Mouse (Mus musculus) left cerebral cortex, adult 2 months (tissue): ENCODE measurements around the gene Hivep3. TPM values are rescaled to one million over a fixed set of nuclear protein-coding genes. Genes with fewer than 3 reads are reported as not detected.

Experiments
- DNase-seq, 2 experiments: peaks; one replicate each; pipeline ENCODE4 v3.0.0; 2021 to 2022; ENCODE audit warnings: low spot score in 2 of 2, mixed read lengths in 1 of 2; ENCODE audit errors: extremely low spot score in 1 of 2
- H3K27ac ChIP-seq: fragments of 200-600 bp; 2 replicates; pipeline ENCODE4 v1.8.1; 2022
- H3K4me3 ChIP-seq: fragments of 200-600 bp; 2 replicates; pipeline ENCODE4 v1.8.1; 2022
- CTCF ChIP-seq: fragments of 200-600 bp; IDR thresholded peaks from 2 replicates; pipeline ENCODE4 v1.8.1; 2022; ENCODE audit warnings: antibody characterized with exemption, mild to moderate bottlenecking, moderate library complexity
- intact Hi-C: fragments of 180-260 bp; cut with DNase I; formaldehyde crosslinking; loops from one replicate; pipeline ENCODE4 v1.15.1; 2025
- total RNA-seq, 2 experiments: library from RNA; stranded (reverse); gene quantifications; 2 replicates each; pipeline ENCODE4 v1.2.3; 2021

Hivep3 gene
- total RNA-seq, 2 experiments from 2014 or later = 65.8 to 87.4 TPM

DNA sequence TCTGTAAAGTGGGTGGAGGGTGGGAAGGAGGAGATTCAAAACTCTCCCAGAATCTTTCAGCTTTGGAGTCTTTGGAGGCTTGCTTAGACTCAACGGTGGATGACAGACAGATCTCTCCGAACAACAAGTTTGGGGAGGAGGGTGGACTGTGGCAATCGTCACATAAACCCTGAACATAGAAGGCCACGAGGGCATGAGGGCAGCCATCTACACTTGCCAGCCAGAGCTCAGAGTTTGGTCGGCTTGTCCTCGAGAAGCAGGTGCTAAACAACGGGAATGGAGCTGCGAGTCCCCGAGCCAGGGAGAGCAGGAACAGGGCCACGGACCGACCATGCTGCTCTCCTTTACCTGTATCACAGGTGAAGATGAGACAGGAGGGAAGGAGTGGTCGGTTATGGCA is 242.2 kb downstream of the Hivep3 start:
- Histone ChIP-seq H3K27ac (no peak overlapping the region), H3K4me3 (no peak overlapping the region)
- DNase-seq = no peak
- intact Hi-C loops = no loop called here
- TF ChIP-seq CTCF = no peak

GRCm38 (mm10) chr4:119976428-119977168 is 243.0 kb downstream of the Hivep3 start:
- intact Hi-C loops = no loop called here
- Histone ChIP-seq H3K27ac (no peak overlapping the region), H3K4me3 (no peak overlapping the region)
- no peak for TF ChIP-seq CTCF
- DNase-seq = no peak

GRCm38 (mm10) chr4:119977817-119978491 is 244.4 kb downstream of the Hivep3 start:
- H3K27ac ChIP-seq = no peak overlapping the region
- no peak for TF ChIP-seq CTCF
- no peak for DNase-seq
- H3K4me3 ChIP-seq = no peak overlapping the region
- intact Hi-C loops = no loop called here

DNA sequence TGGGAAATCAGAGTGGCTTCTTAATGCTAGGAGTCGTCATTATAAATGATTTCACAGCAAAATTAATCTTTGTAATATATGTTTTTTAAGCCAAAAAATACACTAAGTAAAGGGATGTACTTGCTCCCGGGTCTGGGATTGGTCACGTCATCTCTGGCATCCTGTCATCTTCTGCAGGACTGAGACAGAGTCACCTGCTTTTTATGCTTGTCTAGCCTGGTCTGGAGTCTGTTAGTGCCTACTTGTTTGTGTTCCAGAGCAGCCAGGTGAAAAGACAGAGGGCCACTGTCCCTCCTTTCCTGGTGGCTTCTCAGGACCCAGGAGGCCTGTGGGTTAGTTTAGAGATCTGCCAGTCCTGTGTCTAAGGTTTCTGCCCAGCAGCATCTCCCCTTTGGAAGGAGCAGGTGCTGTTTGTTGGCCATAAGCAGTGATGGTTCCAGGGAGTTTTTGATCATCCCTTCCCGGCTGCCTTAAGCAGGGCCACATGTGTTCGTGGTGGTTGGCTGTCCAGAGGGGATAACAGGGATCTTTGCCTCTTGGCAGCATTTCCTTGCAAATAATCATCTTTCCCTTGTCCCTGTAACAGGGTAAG is 245.8 kb downstream of the Hivep3 start:
- no peak for TF ChIP-seq CTCF
- intact Hi-C loops = no loop called here
- 0 out of 2 replicates have a peak overlapping the region, but pooled peaks have one; percentile 1 for H3K27ac ChIP-seq
- no peak overlapping the region for H3K4me3 ChIP-seq
- DNase-seq = no peak

- TF ChIP-seq CTCF = no peak
These were observed 246.3 kb downstream of the Hivep3 start for GRCm38 (mm10) chr4:119979918-119980317.

DNA sequence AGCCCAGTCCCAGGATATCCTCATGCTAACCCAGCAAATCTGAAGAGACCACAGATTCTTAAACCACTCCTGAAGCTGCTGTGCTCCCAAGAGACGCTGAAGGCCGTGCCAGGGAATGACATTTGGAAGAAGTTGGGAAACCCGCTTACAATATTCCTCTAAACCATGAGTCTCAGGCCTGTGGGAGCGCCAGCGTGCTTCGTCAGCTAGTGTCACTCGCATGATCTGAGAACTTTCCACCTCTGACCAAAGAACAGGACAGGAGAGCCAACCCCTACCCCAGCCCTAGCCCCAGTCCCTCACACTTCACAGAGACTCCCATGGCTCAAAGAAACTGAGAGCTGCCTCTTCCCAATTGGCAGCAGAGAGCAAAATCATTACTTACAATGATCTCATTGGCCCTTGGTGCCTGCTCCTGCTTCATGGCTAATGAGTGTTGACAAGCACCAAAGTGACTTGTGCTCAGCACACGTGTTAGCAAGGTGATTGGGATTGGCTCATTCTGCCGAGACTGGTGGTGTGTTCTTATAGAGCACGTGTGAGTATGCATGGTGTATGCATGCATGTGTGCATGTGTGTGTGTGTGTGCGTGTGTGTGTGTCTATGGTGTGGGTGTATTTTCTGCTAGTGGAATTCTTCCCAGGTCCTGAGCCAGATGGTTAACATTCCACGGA is 247.6 kb downstream of the Hivep3 start:
- intact Hi-C loops = no loop called here
- TF ChIP-seq CTCF = no peak
- no peak for DNase-seq
- Histone ChIP-seq H3K4me3 (no peak overlapping the region), H3K27ac (peak overlapping the region; percentile 26; the same call in 1 of the 2 replicates)

More at GRCm38 (mm10) chr4:119979918-119980317, 246.3 kb downstream of the Hivep3 start:
- no peak for DNase-seq
- intact Hi-C loops = no loop called here
- Histone ChIP-seq H3K4me3 (no peak overlapping the region), H3K27ac (no peak overlapping the region)

DNA sequence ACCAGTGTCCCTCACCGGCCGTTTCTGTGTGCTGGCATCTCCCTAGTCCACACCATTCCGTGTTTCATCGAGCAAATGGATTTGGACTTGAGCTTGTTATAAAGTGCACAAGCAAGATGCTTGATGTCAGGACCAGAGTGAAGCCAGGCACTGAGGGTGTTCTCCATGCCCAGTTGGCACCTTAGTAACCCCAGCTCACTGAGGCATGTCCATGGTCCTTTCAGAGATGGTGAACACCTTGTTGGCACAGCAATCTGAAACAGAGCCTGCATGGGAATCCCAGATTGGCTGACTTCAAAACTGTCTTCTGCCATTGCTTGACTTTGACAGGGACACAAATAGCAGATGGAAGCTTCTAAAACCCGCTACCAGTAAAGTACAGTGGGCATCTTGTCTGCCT is 252.5 kb downstream of the Hivep3 start:
- H3K4me3 ChIP-seq = no peak overlapping the region
- no peak for TF ChIP-seq CTCF
- intact Hi-C loops = no loop called here
- peak overlapping the region; percentile 63 for H3K27ac ChIP-seq
- no peak for DNase-seq

DNA sequence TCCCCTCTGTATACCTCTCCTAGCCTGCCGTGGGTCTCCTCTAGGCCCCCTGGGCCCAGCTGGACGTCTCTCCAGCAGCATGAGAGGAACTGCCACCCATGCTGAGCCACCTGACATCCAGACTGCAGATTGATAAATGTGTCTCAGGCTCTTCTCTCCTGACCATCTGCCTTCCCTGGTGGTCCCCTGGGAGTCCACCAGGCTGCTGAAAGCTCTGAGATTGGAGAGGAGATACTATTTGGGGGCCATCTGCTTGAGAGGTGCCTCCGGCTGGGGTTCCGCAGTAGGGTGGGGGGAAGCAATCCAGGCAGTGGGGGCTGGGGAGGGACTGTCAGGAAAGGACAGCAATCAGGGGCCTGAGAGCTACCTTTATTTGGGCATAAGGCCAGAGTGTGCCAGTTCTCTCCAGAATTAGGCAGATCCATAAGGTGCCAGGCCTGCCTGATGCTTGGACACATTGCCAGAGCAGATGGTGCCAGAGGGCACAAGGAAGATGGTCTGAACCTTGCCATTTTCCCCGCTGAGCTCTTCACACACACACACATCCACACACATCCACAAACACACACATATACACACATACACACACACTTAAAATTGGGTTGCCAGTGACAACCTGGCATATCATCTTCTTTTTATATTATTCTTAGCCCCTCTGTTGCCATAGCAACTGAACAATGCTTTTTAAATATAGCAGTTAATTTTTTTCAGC is 253.2 kb downstream of the Hivep3 start:
- intact Hi-C loops = no loop called here
- no peak for TF ChIP-seq CTCF
- peak in 1 of 2 experiments; percentile 41 for DNase-seq

GRCm38 (mm10) chr4:119987376-119988087 is 253.9 kb downstream of the Hivep3 start:
- TF ChIP-seq CTCF = no peak
- DNase-seq = no peak
- Histone ChIP-seq H3K27ac (peak overlapping the region; percentile 63), H3K4me3 (no peak overlapping the region)
- intact Hi-C loops = no loop called here

More for the DNA sequence above, 253.2 kb downstream of the Hivep3 start:
- no peak overlapping the region for H3K4me3 ChIP-seq
- H3K27ac ChIP-seq = peak overlapping the region; percentile 63

GRCm38 (mm10) chr4:119989031-119989693 is 255.6 kb downstream of the Hivep3 start:
- DNase-seq = no peak
- Histone ChIP-seq H3K27ac (no peak overlapping the region), H3K4me3 (no peak overlapping the region)
- intact Hi-C loops = no loop called here
- TF ChIP-seq CTCF = no peak
